Mouse (Mus musculus): ENCODE results near the gene Strbp.

Strbp gene

DNA sequence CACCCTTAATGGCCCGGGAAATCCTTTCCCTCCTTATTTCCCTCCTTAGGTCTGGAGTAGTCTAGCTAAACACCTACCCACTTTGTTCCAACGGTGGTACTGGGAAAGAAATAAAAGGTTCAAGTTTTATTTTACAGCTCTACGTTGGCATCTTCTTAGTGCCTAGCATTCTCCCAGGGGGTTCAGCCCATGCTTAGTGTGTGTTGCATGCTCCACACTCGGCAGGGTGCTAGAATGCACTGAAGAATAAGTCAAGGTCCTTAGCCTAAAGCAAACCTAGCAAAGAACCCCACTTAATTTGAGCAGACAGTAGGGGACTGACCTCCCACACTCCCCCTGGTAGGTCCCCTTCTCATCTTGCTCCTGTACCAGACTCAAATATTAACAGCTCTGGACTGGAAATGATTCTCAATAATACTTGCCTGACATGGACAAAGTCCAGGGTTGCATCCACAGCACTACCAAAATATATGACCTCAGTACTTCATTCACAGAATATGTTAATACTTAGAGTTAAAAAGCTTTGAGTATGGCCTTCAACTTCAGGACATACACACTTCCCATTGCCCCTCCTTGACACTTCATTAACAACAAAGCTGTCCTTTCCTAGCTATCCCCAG is 592 bp upstream of the Strbp start:
- DNase-seq (ENCODE audit: extremely low spot score, low read depth, low spot score) = no peak

DNA sequence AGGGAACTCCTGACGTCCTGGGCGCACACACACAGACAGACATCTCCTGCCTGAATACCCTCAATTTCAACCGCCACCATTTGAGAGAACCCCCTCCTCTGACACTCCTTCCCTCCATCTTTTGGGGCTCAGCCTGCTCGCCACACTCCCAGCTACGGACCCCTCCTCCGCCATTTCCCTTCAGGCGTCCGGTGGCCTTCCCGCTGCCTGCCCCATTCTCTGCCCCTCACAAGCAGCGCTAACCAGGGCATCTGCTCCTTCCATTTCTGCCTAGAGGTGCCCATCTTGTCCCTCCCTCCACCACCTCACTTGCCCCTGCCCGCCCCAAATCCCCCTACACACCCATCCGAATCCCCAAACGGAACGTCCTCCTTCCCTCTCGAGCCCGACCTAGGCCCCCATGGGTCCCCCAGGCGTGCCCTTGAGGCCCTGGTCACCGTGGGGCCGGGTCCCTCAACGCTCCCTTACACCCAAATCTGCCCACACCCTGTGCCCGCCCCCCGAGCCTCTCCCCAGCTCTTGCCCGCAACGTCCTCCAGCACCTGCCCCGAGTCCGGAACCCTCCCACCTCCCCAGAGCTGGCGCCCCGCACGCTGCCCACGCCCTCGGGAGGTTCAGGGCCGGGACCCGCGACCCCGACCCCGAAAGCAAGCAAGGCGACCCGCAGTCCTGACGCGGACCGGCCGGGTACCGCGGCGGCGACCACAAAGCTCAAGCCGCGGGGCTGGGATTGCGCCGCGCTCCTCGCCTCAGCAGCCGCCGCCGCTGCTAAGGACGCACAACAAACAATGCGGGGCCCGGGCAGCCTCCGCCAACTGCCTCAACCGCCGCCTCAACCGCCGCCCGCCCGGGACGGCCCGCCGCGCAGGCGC is 1.1 kb downstream of the Strbp start:
- DNase-seq (ENCODE audit: extremely low spot score, low read depth, low spot score) = no peak

DNA sequence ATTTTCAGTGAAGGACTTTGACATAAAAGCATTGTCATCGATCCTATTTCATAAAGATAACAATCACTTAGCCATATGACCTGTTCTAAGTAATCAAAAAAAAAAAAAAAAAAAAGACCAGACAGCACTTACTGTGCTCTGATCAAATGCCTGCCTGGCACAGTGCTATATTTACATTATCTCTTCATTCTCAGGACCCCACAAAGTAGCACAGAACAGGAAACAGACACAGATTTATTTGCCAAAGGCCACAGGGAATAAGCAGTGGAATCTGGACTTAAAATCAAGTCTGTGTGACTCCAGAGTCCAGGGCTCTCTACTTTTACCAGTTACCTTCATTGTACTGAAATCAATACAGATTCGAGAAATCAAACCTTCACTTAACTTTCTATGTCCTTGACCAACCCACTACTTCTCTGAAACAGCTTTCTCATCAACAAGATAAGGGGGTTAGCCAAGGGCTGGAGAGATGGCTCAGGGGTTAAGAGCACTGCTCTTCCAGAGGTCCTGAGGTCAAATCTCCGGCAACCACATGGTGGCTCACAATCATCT is 14.5 kb downstream of the Strbp start:
- DNase-seq (ENCODE audit: extremely low spot score, low read depth, low spot score) = no peak

DNA sequence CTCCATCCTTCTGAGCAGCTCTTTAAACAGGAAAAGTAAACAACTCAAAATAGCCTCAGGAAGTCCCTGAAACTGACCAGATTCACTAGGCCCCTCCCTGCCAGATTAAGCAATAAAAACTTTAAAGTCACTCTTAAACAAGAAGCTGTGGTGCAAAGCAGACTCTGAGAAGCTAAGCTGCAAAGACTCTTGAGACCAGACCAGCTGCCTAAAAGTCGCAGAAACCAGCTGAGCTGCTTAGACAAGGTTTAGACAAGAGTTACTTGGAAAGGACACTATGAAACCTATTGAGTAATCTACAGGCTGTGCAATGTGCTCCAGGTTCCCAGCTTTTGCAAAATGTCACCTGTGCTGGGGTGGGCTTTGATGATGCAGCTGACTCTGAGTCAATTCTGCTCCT is 16.6 kb downstream of the Strbp start:
- DNase-seq (ENCODE audit: extremely low spot score, low read depth, low spot score) = no peak

DNA sequence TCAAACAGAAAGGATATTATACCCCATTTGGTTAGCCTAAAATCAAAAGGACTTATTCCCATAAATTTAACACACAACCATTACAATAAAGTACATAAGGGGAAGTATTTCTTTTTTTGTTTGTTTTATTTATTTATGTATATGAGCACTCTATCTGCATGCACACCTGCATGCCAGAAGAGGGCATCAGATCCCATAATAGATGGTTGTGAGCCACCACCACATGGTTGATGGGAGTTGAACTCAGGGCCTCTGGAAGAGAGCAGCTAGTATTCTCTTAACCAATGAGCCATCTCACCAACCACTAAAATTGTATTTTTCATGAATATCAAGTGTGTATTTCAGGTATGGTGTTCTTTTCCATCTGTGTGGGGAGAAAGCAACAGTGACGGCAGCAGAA is 18.8 kb downstream of the Strbp start:
- DNase-seq (ENCODE audit: extremely low spot score, low read depth, low spot score) = no peak

DNA sequence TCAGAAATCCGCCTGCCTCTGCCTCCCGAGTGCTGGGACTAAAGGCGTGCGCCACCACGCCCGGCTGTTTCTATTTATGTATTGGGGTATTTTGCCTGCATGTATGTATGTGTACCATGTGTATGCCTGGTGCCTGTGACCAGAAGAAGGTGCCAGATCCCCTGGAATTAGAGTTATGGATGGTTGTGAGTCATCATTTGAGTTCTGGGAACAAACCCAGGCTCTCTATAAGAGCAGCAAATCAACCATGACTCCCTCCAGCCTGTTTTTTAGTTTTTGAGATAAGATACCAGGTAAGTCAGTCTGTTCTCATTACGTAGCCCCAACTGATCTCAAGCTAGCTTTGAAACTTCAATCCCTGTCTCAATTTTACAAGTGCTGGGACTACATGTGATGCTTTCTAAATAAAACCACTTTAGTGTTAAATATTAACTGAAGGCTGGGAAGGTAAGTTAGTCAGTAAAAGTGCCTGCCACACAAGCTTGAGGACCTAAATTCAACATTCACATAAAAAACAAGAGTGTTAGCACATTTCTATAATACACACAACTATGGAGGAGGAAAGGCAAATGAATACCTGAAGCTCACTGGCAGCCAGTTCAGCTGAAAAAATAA is 21.4 kb downstream of the Strbp start:
- DNase-seq (ENCODE audit: extremely low spot score, low read depth, low spot score) = no peak

DNA sequence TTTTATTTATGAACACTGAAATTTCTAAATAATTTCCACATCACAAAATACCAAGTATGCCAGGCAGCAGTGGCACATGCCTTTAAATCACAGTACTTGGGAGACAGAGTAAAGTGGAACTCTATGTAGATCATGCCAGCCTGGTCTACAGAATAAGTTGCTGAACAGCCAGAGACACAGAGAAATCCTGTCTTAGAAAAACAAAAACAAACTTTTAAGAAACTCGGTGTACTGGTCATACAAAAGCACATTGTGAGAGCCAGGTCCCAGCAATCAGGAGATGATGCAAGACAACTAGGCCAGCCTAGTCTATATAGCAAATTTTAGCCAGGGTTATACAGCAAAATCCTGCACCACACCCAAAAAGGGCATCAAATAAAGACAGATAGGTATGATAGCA is 52.6 kb downstream of the Strbp start:
- DNase-seq (ENCODE audit: extremely low spot score, low read depth, low spot score) = no peak

DNA sequence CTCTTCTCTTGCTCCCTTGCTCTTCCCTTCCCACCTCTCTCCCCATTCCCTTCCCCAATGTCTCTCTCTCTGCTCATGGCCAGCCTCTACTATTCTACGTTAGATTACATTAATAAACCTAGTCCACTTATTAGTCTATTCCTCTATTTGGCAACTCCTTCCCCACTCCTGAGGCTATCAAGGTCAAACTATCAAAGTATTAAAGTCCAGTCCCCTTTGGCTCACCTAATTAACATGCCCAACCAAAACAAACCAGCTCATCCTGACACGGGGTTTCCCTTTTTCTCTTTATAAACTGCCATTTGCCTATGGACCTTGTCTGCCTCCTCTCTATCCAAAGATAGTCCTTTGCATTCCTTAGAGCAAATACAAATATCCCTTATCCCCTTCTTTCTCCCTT is 54.1 kb downstream of the Strbp start:
- DNase-seq (ENCODE audit: extremely low spot score, low read depth, low spot score) = no peak

DNA sequence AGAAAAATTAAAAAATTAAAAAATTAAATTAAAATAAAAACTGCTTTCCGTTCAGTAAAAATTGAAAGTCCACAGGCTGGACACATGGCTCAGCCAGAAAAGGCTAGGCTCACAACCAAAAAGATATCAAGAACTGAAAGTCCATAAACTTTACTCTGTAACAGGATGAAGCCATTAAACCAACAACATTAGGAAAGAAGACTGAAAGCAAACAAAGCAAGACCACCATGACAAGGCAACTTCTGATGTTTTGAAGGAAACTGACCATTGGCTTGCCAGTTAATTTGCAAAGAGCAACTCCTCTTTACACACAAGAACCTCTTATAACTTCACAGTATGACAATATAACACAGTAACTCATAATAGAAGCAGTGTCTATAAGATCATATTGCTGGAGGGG is 54.7 kb downstream of the Strbp start:
- DNase-seq (ENCODE audit: extremely low spot score, low read depth, low spot score) = no peak

DNA sequence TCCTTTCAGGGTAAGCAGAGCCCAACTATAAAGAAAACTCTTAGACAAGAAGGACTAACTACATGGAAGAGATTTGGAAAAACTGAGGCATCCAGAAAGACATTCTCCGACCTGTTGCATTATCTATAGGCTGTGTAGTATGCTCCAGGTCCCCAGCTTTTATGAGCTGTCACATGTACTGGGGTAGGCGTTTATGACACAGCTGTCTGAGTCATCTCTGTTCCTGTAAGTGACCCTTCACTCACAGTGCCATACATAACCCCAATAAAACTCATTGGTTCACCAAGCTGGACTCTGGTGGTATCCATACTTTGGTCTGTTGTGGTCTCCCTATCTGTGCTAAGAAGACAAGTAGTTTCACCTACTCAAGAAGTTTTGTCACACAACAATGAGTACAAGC is 80.3 kb downstream of the Strbp start:
- DNase-seq (ENCODE audit: extremely low spot score, low read depth, low spot score) = no peak

DNA sequence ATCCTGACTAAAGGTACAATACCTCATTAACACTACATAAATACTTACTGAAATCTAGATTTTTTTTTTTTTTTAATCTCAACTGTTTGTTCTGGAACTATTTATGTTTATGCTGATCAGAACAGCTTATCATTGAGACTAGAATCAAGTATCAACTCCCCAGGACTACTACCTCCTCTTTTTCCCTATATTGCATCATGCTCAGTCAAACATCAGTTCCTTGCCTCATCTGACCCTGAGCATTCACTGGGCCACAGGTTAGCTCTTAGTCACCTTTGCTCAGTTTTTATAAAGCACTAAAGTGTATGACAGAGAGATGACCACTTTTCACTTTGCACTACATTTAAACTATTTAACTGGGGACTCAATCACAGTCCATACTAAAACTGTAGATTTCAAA is 115.7 kb downstream of the Strbp start:
- DNase-seq (ENCODE audit: extremely low spot score, low read depth, low spot score) = no peak

DNA sequence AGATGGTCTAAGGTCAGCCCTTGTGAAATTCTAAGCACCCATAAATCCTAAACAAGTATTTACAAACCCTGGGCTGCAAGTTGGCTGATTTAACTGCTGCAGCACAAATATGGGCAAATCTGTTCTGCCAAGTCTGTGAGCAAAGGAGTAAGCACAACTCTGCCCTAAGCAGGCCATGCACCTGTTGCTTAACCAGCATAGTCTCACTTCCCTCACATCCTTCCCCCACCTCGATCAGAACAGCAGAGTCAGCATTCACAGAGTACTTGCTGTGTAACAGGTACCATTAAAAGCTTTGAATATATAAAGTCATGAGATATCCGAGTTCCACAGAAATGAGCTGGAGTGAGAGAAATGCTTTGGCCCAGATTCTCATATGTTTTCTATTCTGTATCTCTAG is 125.5 kb downstream of the Strbp start:
- DNase-seq (ENCODE audit: extremely low spot score, low read depth, low spot score) = no peak

DNA sequence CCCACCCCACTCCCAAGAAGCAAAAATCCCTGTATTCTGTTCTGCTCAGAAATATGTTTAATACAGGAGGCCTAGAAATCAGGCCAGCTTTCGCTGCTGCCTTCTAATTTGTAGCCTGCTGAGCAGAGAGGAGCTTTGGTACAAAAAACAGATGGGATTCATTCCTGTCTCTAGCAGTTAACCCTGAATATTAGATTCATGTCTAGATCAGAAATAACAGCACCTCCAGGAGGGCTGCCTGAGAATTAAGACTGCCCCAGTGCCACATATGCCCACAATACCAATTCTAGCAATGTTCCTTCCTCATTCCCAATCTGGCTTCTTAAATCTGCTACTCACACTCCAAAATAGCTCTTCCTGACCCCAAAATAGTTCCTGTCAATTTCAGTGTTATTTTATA is 127.0 kb downstream of the Strbp start:
- DNase-seq (ENCODE audit: extremely low spot score, low read depth, low spot score) = no peak

DNA sequence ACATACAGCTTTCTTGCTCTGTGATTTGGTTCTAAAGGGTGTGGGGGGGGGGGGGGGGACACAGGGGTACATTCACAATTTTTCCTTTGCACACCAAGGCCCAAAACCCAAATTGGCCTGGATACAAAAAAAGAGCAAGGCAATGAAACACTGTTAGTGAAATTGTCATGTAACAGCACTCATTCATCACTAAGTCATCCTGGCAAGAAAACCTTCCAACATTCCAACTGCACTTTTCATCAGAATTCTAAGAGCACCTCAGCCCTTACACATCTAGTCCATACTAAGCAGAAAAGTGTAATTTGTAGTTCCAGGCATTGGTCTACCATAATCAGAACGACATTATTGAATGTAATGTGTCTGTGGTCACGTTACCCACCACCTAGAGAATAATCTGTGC is 131.5 kb downstream of the Strbp start:
- DNase-seq (ENCODE audit: extremely low spot score, low read depth, low spot score) = no peak

DNA sequence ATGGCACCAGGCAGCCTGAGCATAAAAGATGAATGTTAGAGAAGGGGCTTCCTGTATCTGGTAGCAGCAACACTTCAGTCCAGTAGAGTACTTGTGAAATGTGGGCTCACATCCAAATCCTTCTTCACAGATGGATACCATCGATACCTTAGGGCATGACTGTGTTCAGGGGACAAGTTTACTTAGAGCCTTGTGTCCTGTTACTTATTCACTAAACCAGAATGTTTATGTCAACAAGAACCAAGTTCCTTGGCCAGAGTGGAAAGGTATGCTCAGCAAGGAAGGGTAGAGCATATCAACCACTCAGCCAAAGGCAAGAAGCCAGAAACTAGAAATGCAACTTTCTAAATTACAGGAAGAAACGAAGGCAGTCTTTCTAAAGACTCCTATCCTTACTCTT is 133.0 kb downstream of the Strbp start:
- no peak for DNase-seq (ENCODE audit: extremely low spot score, low read depth, low spot score)

DNA sequence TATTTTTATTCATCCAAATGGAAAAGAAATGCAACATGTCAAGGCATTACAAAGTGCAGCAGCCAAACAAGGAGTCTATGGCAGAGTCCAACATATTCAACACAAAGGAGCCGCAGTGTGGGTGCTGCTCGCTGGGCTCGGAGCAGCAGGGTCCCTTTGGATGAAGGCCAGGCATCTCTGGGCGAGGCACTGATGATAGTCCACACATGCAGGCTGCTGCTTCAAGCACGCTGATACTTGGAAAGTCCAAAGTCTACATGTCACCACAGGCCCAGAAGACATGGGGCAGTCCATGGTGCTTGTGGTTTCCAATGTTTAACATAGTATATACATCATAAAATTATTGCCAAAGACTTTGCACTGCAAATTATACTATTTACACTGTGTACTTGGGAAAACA is 133.8 kb downstream of the Strbp start:
- no peak for DNase-seq (ENCODE audit: extremely low spot score, low read depth, low spot score)

DNA sequence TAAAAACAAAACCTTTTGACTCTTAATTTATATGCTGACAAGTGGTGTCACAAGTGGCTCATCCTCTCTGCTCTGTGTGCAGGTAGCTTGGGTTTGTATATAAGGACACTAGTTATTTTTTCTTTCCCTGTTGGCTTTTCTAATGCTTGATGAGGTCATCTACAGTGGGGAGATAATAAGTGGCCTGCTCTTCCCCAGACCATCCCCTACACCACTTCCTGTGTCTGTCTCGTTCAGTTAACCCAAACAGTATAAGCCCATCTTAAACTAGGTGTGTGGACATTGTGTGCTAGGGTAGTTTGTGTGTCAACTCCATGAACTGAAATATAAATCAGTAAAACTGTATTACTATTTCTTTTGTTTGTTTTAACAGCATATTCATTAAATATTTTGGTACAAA is 137.6 kb downstream of the Strbp start:
- no peak for DNase-seq (ENCODE audit: extremely low spot score, low read depth, low spot score)

DNA sequence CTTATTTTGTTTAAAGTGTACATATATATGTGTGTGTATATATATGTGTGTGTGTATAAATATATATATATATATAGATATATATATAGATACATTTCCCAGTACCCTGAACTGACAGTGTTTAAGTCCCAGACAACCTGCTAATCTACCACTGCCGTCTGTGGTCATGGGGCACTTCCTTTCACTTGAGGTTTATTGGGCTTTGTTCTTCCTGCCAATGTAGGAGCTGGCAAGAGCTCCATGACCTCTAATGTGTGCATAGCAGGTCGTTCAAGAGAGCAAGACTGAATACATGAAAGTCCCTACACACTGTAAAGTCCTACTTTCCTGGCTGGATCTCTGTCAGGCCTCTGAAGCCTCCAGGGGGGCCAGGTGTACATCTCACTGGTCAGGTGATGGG is 138.1 kb downstream of the Strbp start:
- DNase-seq (ENCODE audit: extremely low spot score, low read depth, low spot score) = no peak

DNA sequence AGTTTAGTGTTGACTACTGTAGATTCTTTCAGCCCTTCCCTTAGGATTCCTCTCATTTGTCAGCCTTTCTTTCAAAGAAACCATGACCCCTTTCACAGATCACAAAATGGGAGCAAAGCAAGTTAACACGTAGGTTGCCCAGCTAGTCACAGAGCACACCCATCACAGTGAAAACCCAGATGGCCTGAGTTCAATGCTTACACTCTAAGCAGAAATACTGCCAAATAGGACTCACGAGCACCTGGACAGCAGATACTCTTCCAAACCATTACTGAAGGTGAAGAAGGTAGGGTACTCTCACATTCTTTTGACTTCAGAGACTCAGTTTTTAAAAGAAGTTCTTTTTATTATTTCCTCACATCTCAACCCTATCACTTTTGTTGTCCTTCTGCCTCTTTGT is 147.3 kb downstream of the Strbp start:
- no peak for DNase-seq (ENCODE audit: extremely low spot score, low read depth, low spot score)

DNA sequence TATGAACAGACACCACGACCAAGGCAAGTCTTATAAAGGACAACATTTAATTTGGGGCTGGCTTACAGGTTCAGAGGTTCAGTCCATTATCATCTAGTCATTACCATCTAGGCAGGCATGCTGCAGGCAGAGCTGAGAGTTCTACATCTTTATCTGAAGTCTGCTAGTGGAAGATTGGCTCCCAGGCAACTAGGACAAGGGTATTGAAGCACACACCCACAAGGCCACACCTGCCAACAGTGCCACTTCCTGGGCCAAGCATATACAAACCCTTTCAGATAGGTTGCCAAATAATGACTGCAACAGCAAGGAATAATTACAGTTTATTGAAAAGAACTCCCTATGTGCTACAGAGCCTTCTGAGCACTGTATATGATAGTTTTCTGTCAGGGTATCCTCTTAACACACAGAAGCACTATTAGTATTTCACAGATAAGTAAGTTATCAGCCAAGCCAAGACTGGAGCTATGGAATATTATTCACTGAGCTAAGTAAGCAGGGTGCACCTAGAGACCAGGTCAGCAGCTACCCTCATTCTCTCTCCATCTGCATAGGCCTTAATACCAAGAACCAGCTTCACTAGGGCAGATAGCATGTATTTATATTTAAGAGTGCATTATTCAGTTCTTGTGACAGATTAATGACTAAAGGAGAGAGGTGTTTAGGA is 154.2 kb downstream of the Strbp start:
- no peak for DNase-seq (ENCODE audit: extremely low spot score, low read depth, low spot score)

DNA sequence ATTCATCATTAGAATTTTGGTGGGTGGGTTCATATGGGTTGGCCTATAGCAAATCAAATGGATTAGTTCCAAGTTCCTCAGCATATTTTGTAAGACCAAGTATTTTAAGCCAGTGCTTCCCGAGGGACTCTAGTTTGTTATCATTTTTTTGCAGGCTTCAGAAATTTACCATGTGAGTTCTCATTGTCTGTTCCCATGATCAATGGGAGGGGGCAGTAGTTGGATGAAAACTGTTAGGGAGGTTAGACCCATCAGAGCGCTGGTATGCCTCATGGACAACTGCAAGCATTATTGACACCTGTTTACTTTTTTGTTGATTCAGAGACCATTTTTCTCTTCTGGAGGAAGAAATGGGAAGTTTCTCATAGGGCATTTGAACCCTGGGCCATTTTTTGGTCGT is 172.0 kb downstream of the Strbp start:
- DNase-seq (ENCODE audit: extremely low spot score, low read depth, low spot score) = no peak

DNA sequence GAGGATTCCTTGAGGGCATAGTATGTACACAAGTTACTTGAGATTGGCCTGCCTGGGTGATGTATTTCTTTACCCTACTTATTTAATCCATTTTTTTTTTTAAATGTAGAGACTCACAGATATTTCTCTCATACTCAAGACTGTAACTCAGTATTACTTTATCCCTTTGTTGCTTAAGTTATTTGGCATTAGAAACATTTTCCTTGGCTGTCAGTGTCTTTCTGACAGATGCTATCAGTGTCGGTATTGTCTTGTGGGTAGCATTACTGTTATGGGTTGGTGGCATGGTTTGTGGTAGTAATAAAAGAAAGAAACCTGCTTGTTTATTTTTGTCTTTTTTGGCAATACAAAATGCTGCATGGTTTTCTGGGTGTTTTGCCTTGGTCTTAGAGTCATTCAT is 172.9 kb downstream of the Strbp start:
- DNase-seq (ENCODE audit: extremely low spot score, low read depth, low spot score) = no peak

Data from hindlimb bud, embryonic 11.5 days (tissue).